Mouse (Mus musculus): ENCODE data around the gene Vmn1r18. TPM values are rescaled to one million over a fixed set of nuclear protein-coding genes. Genes with fewer than 3 reads are reported as not detected.
"Not testable (repeated sequence)": the region's sequence is repeated elsewhere in the genome, so short reads cannot be mapped to it uniquely, and the experiment has no call there.

Vmn1r18 gene
- not detected for total RNA-seq (2021)
- long read RNA-seq, experiment 1: 0 reads
- long read RNA-seq, experiment 2: 0 reads

DNA sequence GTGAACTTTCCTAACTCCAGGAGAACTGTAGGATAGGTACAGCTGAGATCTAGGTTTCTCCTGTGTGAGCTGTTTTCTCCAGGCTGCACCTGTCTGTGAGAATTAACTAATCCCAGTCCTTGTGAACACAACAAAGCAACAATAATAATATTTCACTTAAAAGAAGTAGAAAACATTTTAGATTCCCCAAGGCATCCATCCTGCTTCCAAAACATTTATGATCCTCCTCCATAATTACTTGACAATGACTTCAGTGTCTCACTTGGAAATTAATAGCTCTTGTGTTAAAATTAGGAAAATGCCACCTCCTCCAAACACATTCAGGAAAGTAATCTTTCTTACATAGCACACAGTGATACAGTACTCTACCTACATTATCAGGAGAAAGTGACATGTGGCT, at the start of gene Vmn1r18:
Gene Vmn1r18 (minus strand): TSS at position 101 of the 400 bp plus-strand sequence.
- intact Hi-C loops (cut with DNase I): no loop called here
- DNase-seq: no peak

DNA sequence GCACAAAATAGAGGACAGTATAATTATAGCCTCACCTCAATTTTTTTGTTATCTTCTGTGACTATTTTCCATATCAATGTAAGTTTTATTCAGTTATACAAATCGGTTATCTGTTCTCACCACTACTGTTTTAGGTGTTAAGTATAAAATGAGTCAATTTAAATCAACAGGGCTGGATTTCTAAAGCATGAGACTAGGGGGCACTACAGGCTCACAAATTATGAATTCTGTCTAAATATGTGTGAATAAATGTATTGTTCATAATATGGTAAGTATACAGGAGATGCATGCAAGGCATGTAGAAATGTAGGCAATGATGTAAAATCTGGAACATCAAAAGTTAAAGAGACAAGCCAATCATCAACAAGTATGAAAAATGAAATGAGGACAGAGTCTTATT, 35.6 kb upstream of the Vmn1r18 start:
- no peak for DNase-seq
- intact Hi-C loops (cut with DNase I): loop anchor here (10.0 kb wide), 1 partner anchor 424 kb away; the partner anchor contains the start of gene Vmn1r21

DNA sequence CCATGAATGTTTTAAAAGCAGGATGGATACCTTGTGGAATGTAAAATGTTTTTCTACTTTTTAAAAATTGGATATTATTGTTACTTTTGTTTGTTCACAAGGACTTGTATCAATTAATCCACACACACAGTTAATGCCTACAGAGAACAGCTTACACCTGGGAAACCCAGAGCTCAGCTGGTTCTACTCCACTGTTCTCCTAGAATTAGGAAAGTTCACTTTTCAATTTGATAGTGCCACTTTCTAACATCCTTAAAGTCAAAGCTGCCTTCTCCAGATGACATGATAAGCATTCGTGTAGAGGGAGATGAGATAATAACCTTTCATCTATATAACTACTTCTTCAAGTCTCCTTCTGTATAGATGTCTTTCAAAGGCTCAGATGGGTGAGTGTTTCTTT, 33.0 kb upstream of the Vmn1r18 start, which contains the start of gene Vmn1r20:
Gene Vmn1r20 (plus strand): TSS at position 301 of the 400 bp plus-strand sequence.
- no peak for DNase-seq
- intact Hi-C loops (cut with DNase I): no loop called here

DNA sequence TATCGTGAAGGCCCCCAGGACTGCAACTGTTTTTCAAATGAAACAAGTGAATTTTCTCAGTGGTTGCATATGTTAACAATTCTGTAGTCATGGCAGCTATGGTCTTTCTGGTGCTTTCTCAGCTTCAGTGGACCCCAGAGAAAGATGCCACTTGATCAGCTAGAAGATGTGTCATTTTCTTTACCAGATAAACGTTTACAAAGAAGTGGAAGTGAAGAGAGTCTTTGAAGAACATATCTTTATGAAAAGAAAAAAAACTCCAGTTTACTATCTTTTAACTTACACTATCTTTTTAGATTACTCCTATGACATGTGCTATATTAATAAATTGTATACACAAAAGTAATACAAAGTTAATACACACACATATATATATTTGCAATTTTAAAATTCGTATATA, 7.9 kb upstream of the Vmn1r18 start, which contains the start of gene Vmn1r19:
Gene Vmn1r19 (plus strand): TSS at position 301 of the 400 bp plus-strand sequence.
- DNase-seq; intact Hi-C loops (cut with DNase I): not testable (repeated sequence)

DNA sequence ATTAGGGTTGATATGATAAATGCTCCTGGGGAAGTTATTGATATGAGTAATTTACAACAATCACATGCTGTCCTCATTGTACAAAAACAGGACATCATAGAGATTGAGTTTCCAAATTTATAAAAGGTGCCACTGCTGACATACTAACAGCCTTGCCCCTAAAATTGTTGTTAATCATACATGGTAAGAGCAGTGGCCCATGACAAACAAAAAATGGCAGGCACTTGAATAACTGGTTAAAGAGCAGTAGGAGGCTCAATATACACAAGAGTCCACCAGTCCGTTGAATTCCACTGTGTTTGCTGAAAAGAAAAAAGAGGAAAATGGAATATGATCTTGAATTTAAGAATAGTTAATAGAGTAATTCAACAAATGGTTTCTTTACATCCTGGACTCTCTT, 28.1 kb downstream of the Vmn1r18 start:
- DNase-seq: no peak
- intact Hi-C loops (cut with DNase I): no loop called here

DNA sequence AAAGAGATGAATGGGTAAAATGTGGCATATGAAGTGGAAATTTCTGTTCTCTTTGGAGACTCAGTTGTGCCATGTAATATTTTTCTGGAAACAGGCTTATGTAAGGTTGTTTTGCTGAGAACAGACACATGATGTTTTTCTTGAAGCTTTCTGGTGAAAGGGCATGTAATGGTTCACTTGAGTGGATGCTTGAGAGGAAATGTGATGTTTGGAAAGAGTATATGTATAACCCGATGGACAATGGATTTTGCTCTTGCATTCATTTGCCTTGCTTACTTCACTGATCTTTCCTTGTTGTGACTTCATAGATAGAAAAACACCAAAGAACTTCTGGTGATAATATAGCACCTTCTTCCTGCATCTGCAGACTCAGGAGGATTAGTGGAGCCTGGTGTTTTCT, 29.7 kb downstream of the Vmn1r18 start:
- DNase-seq; intact Hi-C loops (cut with DNase I): not testable (repeated sequence)

DNA sequence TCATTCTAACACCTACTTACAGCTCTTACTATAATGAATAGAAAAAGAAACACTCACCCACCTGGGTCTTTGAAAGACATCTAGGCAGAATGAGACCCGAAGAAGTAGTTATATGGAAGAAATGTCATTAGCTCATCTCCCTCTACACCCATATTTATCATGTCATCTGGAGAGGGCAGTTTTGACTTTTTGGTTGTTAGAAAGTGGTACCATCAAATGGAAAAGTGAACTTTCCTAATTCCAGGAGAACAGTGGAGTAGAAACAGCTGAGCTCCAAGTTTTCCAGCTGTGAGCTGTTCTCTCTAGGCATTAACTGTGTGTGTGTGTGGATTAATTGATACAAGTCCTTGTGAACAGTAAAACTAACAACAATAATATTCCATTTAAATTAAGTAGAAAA, 32.0 kb downstream of the Vmn1r18 start, which contains the start of gene Vmn1r17:
Gene Vmn1r17 (minus strand): TSS at position 101 of the 400 bp plus-strand sequence.
- intact Hi-C loops (cut with DNase I): no loop called here

DNA sequence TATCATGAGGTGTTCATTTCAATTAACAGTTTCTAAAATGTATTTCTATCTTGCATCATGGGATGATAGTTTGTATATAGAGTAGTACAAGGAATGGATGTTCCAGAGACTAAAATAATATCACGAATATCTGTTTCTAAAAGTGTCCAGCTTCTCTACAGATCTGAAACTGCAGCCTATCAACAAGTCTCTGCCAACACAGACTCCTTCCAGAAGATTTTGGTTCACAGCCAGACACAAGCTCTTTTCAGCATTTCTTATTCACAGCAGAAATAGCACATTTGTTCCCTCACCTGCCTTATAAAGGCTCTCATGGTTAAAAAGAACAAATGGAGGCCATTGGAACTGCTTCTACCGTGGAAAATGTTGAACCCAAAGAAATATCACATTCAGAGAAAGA, 38.7 kb downstream of the Vmn1r18 start:
- DNase-seq: no peak
- intact Hi-C loops (cut with DNase I): no loop called here

More for the DNA sequence above, 32.0 kb downstream of the Vmn1r18 start, which contains the start of gene Vmn1r17:
- DNase-seq: no peak

DNA sequence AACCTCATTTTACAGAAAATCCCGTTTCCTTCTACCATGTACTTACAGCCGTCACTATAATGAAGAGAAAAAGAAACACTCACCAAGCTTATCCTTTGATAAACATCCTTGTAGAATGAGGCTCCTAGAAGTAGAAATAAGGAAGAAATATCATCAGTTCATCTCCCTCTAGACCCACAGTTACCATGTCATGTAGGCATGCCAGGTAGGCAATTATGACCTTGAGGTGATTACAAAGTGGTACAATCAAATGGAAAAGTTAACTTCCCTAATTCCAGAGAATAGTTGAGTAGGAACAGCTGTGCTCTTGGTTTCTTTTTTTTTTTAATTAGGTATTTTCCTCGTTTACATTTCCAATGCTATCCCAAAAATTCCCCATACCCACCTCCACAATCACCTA, 66.2 kb downstream of the Vmn1r18 start, which contains the start of gene Vmn1r16:
Gene Vmn1r16 (minus strand): TSS at position 101 of the 400 bp plus-strand sequence.
- DNase-seq: no peak
- intact Hi-C loops (cut with DNase I): no loop called here

Other genes starting within 250 kb of the Vmn1r18 start
- not detected for gene Vmn1r12, start 238.9 kb downstream of the Vmn1r18 start, total RNA-seq (2021)
- not detected for gene Vmn1r13, start 192.5 kb downstream of the Vmn1r18 start, total RNA-seq (2021)
- gene Vmn1r14, start 164.1 kb downstream of the Vmn1r18 start, total RNA-seq (2021): not detected
- gene Vmn1r15, start 137.8 kb downstream of the Vmn1r18 start, total RNA-seq (2021): not detected
- not detected for gene Vmn1r16, start 66.3 kb downstream of the Vmn1r18 start, total RNA-seq (2021)
- gene Vmn1r17, start 32.1 kb downstream of the Vmn1r18 start, total RNA-seq (2021): not detected
- not detected for gene Vmn1r19, start 8.0 kb upstream of the Vmn1r18 start, total RNA-seq (2021)
- not detected for gene Vmn1r20, start 33.1 kb upstream of the Vmn1r18 start, total RNA-seq (2021)
- 10 to 100 TPM; 12.3 to 14.7 TPM for gene Ppm1k, start 139.7 kb upstream of the Vmn1r18 start, total RNA-seq (2021)
- 1 to 10 TPM; 1.8 TPM for gene Herc6, start 185.2 kb upstream of the Vmn1r18 start, total RNA-seq (2021)